Mouse (Mus musculus): ENCODE measurements around the gene Art3.

Art3 gene

DNA sequence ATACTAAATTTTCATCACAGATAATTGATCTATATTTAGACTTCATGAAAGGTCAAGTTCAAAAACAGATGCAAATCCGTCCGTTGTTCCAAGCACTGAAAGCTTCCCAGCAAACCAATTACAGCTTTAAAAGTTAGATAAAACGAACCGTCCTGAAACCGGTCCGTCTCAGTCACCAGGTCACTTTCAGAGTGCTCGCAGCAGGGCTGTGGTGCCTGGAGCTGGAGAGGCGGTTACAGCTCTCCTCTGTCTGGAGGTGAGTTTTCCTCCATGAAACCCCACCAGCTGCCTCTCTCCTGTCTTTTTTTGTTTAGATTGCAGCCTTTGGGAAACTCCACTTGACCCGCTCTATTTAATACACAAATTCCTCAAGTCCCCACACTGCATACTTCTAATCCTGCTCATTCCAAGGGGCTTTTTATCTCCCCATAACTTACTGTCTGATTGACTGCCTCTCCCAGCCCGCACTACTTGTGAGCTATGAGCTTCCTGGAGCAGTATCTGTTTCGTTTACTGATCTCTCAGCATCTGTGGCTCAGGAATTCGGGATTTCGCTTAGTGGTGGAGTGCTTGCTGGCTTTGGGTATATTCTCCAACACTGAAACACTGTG lies 45.3 kb downstream of the Art3 start:
- no peak for DNase-seq (ENCODE audit: low read depth, low spot score)

DNA sequence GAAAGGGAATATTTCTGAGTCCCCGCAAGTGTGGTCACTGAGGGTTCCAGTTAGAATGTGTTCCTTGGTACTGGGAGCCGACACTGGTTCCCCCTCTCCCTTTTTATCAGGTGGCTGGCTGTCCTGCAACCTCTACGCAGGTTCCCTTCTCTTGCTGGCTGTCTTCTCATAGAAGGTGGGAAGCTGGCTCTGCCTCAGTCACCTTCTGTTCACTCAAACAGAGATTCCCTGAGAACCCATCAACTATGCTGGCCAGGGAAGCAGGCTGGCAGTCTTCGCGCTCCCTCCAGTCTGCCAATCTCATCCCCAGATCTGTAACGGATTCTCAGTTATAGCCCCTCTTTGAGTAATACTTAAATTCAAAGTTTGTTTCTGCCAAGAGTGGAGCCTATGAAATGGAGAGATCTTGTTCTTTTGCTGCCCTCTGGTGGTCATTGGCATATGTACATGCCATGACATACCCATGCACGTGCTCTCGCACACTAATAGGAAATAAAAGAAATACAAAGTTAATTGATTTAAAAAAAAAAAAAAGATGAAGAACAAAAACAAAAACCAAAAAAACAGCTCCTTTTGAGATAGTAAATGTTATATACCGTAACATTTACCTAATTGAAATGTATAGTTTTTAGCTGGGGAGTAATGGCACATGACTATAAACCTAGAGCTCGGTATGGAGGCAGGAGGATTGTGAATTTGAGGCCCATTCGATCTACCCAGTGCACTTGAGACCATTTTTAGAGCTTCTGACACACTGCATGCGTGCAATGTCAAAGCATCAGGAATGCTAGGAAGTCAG lies 50.1 kb downstream of the Art3 start:
- peak; percentile 91 for DNase-seq (ENCODE audit: low read depth, low spot score)

DNA sequence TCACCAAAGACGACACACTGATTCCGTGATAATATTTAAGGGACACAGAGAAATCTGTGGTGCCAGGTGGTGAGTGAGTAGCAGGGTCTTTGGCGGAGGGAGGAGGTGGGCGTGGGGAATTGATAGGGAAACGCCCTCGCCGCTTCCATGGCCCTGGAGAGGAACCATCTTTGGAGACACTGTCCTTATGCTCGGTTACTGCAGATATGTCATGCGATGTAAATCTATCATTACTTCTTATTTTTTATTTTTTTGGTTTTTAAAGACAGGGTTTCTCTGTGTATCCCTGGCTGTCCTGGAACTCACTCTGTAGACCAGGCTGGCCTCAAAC lies 50.7 kb downstream of the Art3 start:
- DNase-seq (ENCODE audit: low read depth, low spot score): no peak

DNA sequence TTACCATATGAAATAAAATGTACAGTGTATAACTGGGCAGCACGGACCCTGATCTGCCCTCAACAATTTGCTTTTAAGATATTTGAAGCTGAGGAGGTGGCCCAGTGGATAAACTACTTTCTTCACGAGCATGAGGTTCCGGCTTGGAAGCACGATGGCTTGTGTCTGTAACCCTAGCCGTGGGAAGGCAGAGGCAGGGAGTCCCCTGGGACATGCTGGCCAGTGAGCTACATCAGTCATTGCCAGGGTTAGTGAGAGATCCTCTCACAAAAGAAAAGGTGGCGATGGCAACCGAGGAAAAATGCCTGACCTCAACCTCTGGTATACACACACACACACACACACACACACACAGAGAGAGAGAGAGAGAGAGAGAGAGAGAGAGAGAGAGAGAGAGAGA lies 52.1 kb downstream of the Art3 start:
- DNase-seq (ENCODE audit: low read depth, low spot score): peak; percentile 19

DNA sequence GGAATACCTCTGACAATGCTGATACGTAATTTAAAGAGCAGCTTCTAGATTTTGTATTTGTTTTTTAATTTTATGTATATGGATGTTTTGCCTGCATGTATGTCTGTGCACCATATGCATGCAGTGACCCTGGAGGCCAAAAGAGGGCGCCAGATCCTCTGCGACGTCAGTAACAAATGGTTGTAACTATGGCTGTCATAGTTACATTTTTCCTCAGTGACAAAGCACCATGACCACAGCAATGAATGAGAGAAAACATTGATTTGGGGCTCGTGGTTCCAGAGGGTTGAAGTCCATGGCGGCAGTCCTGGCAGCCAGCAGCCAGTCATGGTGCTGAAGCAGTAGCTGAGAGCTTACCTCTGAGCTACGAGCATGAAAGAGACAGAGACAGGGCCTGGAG lies 53.2 kb downstream of the Art3 start:
- DNase-seq (ENCODE audit: low read depth, low spot score): peak; percentile 56

DNA sequence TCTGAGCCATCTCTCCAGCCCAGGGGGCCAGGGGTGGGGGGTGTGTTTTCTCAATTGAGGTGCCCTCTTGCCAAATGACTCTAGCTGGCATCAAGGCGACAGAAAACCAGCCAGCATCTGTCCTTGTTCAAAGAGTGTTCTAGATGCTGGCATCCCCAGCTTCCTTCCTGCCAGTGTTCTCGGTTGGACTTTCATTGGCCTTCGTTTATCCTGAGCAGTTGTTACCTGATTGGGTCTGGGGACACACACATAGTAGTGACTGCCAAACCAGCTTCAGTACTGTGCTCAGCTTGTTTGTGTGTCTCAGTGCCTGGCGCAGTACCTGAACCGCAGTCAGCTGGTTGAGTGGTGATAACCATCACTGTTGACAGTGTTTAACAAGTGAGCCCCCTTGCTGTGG lies 54.5 kb downstream of the Art3 start:
- no peak for DNase-seq (ENCODE audit: low read depth, low spot score)

DNA sequence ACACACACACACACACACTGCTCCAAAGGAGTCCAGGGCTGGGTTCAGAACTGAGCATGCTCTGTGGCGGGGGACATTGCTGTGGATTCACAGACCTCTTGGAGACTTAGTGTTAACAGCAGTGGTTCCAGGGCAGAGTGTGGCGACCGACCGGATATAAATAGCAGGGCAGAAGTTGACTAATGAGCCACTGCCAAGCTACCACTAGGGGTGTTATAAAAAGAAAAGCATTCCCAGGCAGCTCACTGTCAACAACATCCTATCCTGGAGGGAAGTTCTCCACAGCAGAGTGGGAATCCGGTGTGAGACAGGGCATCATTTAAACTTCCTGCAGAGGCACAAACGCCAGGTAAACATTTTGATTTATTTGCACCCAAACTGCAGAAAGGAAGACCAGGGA lies 55.0 kb downstream of the Art3 start:
- DNase-seq (ENCODE audit: low read depth, low spot score): no peak

DNA sequence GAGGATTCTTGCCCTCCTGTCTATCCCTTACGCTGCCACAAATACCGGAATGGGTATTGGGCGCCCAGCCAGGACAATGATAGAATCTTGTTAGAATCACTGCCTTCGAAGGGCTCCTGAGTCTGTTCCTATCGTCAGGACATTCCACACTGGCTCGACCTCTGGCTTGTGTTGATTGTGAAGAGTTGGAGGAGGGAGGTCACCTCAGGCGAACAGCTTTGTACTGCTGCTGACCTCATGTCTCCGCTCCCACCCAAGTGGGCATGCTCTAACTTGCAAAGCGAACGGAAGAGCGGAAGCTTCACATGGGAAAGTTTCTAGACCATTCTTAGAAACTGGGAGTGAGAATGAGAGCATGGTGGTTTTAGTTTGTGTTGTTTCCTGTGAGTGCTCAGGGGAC lies 55.8 kb downstream of the Art3 start:
- no peak for DNase-seq (ENCODE audit: low read depth, low spot score)

DNA sequence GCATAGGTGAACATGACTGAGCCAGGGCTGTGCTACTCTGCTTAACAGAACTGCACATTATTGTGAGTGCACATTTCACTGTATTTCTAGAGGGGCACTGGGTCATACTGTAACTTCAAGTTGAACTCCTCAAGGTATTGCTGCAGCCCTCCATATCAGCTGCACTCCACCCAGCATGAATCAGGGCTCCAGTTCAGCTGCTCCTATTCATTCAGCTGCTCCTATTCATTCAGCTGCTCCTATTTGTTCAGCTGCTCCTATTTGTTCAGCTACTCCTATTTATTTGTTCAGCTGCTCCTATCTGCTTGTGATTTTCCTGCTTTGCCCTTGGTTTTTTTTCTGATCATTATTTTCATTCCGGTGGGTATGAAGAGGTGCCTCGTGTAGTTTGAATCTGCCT lies 58.4 kb downstream of the Art3 start:
- DNase-seq (ENCODE audit: low read depth, low spot score): no peak

DNA sequence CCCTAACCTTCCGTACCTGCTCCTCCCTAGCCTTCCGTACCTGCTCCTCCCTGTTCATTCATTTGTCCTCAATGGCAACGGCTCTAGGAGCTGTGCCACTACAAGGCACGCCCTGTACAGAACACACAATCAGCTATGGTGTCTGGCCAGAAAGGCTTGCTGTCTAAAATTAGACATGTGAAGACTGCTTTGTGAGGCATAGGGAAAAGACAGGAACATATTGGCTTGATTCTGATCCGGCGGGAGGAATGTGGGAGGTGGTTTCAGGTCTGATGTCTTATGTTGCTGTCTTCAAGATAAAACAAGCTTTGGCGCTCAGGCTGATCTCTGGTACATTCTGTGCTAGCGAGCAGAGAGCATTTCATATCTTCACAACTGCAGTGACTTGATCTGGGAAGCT lies 59.0 kb downstream of the Art3 start:
- DNase-seq (ENCODE audit: low read depth, low spot score): no peak

DNA sequence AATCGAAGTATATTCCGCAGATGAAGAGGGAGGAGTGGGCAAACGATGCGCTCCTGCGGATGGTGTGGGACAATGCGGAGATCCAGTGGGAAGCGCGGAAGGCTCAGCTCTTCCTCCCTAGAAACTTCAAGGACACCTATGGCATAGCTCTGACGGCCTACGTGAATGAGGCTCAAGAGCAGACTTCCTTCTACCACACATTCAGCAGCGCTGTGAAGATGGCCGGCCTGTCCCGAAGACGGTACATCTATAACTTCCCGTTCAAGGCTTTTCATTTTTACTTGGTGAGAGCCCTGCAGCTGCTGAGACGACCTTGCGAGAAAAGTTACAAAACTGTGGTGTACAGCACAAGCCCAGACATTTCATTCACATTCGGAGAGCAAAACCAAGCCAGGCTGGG lies 60.9 kb downstream of the Art3 start:
- no peak for DNase-seq (ENCODE audit: low read depth, low spot score)

DNA sequence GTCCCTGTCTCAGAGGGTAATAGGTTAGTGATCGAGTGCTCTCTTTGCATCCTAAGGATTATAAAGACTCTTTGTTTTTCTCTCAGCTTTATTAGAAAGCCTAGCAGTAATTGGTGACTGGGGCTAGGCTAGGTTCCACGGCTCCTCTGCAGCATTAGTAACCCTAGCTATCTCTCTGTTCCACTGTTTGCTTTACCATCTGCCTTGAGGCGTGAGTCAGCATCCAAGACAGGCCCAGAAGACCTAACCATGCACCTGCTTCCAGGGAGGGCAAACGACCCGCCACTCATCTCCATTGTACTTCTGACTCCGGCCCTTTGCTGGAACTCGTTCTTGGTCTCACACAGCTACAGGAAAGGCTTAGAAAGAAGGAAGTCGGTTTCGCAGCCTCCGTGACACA lies 62.2 kb downstream of the Art3 start:
- no peak for DNase-seq (ENCODE audit: low read depth, low spot score)

DNA sequence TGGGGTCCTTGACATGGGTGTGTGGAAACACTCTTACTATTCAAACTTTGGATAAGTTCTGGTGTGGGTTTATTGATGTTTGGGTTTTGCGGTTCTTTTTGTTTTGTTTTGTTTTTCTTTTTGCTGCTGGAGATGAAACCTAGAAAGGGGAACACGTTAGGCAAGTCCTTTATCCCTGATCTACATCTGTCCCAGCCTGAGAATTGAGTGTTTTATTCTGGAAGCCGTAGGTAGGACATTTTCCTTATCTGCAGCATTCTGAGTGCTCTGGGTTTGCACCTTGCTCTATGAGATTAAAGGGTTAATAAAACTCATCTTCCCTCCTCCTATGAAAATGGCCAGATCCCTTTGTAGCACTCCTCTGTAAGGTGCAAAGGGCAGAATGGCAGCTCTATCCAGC lies 64.1 kb downstream of the Art3 start:
- no peak for DNase-seq (ENCODE audit: low read depth, low spot score)

DNA sequence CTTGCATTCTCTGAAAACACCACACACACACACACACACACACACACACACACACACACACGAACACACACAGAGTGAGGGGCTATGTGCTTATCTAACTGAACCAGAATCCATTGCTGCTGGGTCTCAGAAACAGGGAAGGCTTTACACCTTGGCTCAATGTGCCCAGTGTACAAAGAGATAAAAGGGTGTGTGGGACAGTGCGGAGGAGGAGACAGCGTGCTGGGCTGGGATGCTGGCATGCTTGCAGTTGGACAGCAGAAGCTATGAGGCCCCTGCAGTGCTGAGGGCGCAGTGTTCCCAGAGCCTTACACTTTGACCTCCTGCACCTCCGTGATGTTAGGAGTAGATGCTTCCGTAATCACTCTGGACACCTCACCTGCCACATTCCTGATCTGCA lies 64.8 kb downstream of the Art3 start:
- DNase-seq (ENCODE audit: low read depth, low spot score): no peak

DNA sequence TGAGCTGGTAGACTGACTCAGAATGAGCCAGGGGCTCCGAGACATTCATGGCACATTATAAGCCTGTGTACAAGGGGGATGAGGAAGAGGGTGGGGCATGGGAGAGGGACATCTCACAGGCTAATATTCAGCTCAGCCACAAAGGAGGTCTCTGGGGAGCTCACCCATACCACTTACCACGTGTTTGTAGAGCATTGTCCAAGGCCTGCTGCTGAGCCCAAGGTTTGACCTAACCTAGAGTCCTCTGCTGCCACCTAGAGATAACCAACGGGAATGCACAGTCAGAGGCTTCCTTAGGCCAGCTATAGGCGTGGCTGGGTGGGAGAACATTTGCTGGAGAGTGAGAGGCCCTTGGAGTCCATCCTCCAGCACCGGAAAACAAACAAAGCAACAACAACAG lies 66.5 kb downstream of the Art3 start:
- peak; percentile 93 for DNase-seq (ENCODE audit: low read depth, low spot score)

DNA sequence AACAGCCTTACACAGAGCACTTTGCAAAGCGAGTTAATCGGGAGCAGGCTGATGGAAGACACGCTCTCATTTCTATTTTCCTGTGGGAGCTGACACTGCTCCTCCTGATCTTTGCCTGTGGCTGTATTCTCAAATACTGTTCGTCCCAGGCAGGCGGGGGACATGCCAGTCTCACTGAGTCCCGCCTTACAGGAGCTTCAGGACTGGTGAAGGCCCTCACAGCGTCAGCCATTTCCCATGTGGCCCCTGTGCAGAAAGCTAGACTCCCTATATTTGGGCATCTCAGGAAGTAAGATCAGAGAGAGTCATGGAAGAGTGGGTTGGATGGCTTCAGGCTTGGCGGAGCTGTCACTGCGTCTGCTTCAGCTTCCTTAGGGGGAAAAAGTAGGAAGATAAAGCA lies 71.2 kb downstream of the Art3 start:
- DNase-seq (ENCODE audit: low read depth, low spot score): no peak

DNA sequence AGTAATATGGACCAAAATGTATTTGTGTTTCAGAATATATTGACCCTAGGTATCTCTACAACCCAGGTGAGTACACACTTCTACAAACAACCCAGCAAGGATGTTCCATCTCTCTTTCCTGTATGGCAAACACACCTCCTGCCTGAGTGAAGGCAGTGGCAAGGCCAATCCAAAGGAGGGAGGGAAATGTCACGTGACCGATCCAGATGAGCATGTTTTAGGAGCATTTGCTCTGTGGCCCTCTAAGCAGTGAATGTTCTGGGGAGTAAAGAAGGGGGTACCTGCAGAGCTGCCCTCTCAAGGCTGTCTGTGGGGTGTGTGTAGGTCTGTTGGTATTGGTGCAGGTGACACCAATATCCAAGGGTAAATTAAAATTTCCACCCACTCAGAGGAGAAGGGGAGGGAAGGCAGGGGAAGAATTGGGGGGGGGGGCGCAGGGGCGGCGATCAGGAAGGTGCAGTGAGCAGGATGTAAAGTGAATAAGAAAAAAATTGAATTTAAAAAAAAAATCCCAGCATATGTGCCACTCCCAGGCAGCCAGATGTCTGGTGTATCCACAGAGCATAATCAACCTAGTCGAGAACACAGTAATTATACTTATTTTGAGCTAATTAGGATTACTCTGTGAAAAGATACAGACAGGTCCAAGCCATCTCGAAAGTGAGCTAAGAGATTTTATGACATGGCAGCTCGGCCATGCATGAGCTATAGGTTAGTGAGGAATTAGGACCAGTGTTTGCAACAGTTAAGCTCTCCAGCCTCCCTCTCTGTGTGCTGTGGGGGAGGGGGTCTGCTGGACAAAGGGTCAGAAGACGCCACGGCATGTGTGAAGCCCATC lies 72.2 kb downstream of the Art3 start:
- no peak for DNase-seq (ENCODE audit: low read depth, low spot score)

DNA sequence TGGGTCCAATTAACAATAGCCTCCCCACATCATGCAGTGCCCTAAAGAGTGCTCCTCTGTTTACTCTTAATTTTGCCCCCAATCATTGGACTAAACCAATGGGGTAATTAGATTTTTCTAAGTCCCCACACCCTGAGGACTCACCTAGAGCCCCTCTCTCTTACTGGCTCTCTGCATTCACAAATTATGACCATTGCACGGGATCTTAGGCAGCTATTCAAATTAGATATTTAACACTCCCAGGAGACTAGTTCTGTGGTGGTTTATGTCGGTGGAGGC lies 72.7 kb downstream of the Art3 start:
- no peak for DNase-seq (ENCODE audit: low read depth, low spot score)

DNA sequence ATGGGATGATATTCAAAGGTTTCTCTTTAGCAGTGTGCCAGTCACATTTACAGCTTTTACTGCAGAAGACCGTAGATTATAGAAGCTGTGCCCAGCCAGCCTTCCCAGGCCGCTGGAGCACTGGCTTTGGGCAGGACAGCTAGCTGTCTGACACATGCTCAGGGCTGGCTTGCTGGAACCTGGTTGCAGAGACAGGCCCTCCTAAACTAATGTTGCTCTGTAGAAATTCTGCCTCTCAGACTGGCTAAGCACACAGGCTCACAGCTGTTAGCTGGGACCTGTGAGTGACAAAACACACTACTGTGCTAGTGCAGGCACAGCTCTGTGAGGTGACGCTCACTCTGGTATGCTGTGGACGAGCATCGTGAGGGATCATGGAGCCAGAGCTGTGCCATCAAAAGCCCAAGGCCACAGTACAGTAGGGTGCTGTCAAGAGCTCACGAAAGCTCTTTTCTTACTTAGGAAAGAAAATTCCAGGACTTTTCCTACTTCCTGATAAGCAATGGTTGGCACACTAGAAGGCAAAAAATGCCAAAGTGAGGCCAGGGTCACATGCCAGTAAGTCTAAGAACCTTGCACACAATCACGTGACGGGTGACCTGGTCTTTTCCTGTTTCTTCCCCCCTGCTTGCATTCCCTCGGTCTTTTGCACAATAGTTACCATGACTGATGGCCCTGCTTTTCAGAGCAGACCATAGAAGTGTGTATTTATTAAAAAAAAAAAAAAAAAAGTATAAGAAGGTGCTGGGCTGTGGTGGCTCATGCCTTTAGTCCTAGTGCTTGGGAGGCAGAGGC lies 77.9 kb downstream of the Art3 start:
- DNase-seq (ENCODE audit: low read depth, low spot score): no peak

DNA sequence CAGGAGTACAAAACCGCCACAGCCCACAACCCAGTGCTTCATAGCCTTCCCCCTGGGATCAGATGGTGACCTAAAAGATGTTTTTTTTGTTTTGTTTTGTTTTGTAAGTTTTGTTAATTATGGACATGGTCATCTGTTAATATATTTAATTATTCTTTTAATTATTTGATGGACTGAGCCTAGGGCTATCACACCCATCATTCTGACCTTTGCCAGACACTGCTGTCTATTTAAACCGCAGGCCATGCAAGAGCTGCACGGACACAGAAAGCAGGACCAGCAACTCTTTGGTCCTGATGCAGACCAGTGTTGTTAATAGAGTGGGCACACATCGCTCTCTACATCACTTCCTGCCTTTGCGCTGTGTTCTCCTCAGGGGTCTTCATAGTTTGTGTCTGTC lies 78.9 kb downstream of the Art3 start:
- no peak for DNase-seq (ENCODE audit: low read depth, low spot score)

DNA sequence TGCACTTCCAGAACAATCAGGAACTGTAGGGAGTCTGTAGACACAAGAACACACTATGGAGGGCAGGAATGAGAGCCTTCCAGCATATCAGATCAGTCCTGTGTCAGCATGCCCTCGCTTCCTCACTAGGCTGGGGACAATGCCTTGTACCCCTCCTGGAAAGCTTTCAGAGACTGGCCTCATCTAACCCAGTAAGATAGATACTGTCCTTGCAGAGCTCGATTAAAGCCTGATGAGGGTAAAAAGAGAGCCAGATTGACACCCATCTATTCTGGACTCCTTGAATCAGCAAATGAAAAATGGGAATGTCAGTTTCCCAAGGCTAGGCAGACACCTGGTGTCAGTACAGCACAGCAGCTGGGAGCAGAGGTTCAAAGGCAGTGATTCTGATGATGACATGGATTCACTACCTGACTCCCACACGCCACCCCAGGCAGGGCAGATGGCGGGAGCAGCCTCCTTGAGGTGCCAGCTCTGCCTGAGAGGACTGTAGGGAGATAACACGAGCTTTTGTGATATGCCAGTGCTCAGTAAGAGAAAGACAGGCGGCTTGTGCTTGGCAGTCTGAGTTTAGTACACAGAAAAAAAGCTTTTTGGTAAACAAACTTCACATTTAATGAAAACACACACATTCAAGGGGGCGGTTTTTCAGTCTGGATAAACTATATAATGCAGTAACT lies 80.0 kb downstream of the Art3 start:
- no peak for DNase-seq (ENCODE audit: low read depth, low spot score)

All from 3T3-L1 (cell line).